Mouse (Mus musculus) heart, embryonic 13.5 days (tissue): ENCODE data around the gene Creb3. TPM values are rescaled to one million over a fixed set of nuclear protein-coding genes. Genes with fewer than 3 reads are reported as not detected.
A peak's percentile ranks its signal among the peaks of the same experiment; 100 is the strongest.

ENCODE experiments used
- ATAC-seq: fragments of 200-750 bp; cut with Nextera tagmentation; 2 replicates; pipeline ENCODE4 v1.8.0; 2017; ENCODE audit warnings: moderate TSS enrichment; ENCODE audit not compliant: insufficient number of reproducible peaks, low FRiP score, low TSS enrichment; ENCODE audit errors: extremely low read depth
- H3K27ac ChIP-seq: fragments of 300-500 bp; sonication (generic); replicated peaks from 2 replicates; pipeline ENCODE4 v1.5.1; 2015; ENCODE audit warnings: moderate library complexity, mild to moderate bottlenecking, inconsistent platforms
- H3K27me3 ChIP-seq: fragments of 300-500 bp; sonication (generic); replicated peaks from 2 replicates; pipeline ENCODE4 v1.6.1; 2015; ENCODE audit warnings: mild to moderate bottlenecking, inconsistent platforms
- H3K36me3 ChIP-seq: fragments of 300-500 bp; sonication (generic); 2 replicates; pipeline ENCODE4 v1.6.1; 2015; ENCODE audit warnings: mild to moderate bottlenecking, inconsistent platforms
- H3K4me1 ChIP-seq: fragments of 300-500 bp; sonication (generic); 2 replicates; pipeline ENCODE4 v1.6.1; 2015; ENCODE audit warnings: inconsistent platforms
- H3K4me2 ChIP-seq: fragments of 300-500 bp; sonication (generic); 2 replicates; pipeline ENCODE4 v1.6.1; 2015; ENCODE audit warnings: inconsistent platforms, mild to moderate bottlenecking, moderate library complexity
- H3K4me3 ChIP-seq: fragments of 300-500 bp; sonication (generic); 2 replicates; pipeline ENCODE4 v1.5.1; 2015; ENCODE audit warnings: moderate library complexity, mild to moderate bottlenecking, inconsistent platforms
- H3K9ac ChIP-seq: fragments of 300-500 bp; sonication (generic); 2 replicates; pipeline ENCODE4 v1.6.1; 2015; ENCODE audit warnings: inconsistent platforms, mild to moderate bottlenecking, moderate library complexity
- H3K9me3 ChIP-seq: fragments of 300-500 bp; sonication (generic); 2 replicates; pipeline ENCODE4 v1.6.1; 2016; ENCODE audit warnings: inconsistent platforms
- WGBS: fragments of 180-500 bp; shearing (Covaris S2); methylation state at CpG from one replicate; pipeline ENCODE4 v1.1.7; 2015; ENCODE audit warnings: mixed read lengths; 5-methylcytosine and 5-hydroxymethylcytosine counted together
- polyA plus RNA-seq: library from polyadenylated mRNA; unstranded; fragments of >200 nt; fragmentation: Nextera tagmentation; extraction: Ambion mirVana; gene quantifications from 2 replicates; pipeline ENCODE4 v1.2.1, GENCODE M21; 2015

Creb3 gene
- polyA plus RNA-seq, 1 experiment from 2014 or later = 59.1 TPM

DNA sequence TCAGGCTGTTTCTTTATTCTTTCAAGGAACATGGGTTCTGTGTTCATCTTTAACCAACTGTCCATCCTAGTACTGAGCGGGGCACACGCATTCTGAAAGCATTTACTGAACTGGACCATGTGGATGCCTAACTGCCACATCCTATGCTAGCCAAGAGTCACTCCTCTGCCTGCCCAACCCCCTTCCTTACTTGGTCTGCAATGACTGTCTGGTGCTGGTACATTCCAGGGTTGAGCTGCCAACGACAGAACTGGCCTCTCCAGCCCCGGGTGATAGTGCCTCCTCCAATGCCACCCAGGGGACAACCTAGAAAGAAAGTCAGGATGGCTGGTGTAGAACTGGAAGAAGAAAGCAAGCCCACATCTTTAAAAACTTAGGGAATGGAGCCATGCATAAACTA lies 11.4 kb downstream of the Creb3 start:
- Histone ChIP-seq H3K4me1 (peaks cover 33% of the 10 kb centered on the region), H3K4me3 (no peak overlapping the region), H3K36me3 (peaks cover 58% of the 10 kb centered on the region), H3K4me2 (no peak overlapping the region), H3K27me3 (no peaks in the 10 kb centered on the region), H3K9ac (no peak overlapping the region), H3K9me3 (no peaks in the 10 kb centered on the region), H3K27ac (no peak overlapping the region)
- no peak for ATAC-seq
- WGBS = 75% methylated on average over 4 of the region's 4 CpGs

DNA sequence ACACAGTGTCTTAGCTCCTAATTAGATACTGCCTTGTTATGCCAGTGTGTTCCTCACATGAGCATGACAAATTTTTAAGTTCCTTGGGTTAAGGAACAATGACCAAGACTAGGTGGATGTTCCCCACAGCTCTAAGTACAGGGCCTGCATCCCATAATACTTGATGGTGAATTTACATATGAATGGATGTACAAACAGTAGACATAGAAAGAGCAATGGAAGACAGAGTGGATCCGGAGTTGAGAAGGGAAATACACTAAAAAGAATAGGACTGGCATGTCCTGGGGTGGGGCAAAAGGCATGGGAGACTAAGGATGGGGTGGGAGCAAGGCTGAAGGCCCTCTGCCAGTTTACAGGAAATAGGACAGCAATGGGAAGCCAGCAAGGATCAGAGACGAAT lies 13.2 kb downstream of the Creb3 start:
- no peak overlapping the region for H3K9ac ChIP-seq
- H3K4me3 ChIP-seq = no peak overlapping the region
- no peak overlapping the region for H3K4me2 ChIP-seq
- ATAC-seq = no peak
- H3K4me1 ChIP-seq = peaks cover 43% of the 10 kb centered on the region
- H3K27me3 ChIP-seq = no peaks in the 10 kb centered on the region
- H3K27ac ChIP-seq = no peak overlapping the region
- peaks cover 44% of the 10 kb centered on the region for H3K36me3 ChIP-seq
- 52% methylated on average over 2 of the region's 2 CpGs for WGBS
- H3K9me3 ChIP-seq = no peaks in the 10 kb centered on the region

DNA sequence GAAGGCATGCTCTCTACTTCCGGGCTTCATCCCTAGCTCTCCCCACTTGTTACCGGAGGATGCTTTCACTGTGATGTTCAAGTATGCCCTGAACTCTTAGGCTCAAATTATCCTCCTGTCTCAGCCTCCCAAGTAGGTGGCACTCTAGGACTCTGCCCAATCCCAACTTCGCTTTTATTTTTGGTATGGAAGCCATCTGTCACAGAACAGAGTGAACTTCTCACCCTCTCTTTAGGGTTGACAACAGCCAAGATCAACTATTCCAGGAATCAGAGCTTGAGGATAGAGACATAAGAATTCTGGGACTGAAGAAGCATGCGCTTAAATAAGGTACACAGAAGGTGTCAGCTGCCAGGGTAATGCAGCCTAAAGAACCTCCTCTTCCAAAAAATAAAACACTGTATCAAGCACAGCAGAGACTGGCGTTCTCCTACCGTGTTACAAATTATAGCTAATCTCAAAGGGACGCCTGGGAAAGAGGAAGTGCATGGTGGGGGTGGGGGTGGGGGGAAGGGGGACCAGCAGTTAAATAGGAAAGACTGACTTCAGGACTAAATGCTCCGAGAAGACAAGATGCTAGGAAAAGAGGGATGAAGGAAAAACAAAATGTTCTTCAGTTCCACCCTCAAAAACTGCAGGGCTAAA lies 15.2 kb downstream of the Creb3 start:
- Histone ChIP-seq H3K4me1 (peaks cover 43% of the 10 kb centered on the region), H3K27ac (0 out of 2 replicates have a peak overlapping the region, but pooled peaks have one; percentile 93), H3K9me3 (no peaks in the 10 kb centered on the region), H3K9ac (peak overlapping the region; percentile 95), H3K27me3 (no peaks in the 10 kb centered on the region), H3K4me2 (peak overlapping the region; percentile 98), H3K36me3 (peaks cover 44% of the 10 kb centered on the region), H3K4me3 (peak overlapping the region; percentile 90)
- ATAC-seq = no peak
- 31% methylated on average over 8 of the region's 8 CpGs for WGBS

DNA sequence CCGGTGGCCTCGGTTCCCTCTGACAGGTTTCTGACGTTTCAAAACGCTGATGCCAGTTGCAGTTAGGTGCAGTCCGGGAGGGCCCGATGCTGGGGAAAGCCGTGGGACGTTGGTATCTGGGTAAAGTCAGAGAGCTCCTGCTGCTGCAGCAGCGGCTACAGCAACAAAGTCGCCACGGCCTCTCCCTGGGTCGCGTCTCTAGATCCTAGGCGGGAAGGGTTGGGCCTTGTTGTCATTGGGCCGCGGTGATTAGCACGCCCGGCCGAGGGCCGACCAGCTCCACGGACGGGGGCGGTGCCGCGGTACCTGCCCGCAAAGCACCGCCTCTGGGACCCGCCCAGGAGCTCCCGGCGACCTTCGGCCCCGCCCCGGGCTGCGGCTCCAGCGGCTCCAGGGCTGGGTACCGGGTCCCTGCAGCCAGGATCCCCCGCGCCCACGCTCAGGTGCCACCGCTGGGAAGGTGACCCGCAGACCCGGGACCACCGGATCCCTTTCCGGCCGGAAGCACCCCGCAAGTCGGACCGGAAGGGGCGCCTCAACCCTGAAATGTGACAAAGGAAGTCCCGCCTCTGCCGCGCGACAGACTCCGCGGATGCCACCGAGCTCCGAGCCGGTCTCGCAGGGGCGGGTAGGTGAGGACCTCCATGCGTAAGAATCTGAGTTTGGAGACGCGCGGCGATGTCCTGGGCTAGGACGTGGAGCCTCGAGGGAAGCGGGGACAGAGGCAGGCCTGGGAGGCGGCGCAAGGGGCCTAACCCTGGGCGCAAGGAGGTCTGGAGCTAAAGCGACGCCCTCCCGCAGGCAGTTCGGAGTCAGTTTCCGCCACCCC lies 16.5 kb downstream of the Creb3 start, which contains the start of the genes Rgp1 and Gba2:
TSS of gene Rgp1 (plus strand) at position 340 of the 829 bp plus-strand sequence.
TSS of gene Gba2 (minus strand) at position 498 of the 829 bp plus-strand sequence.
- Histone ChIP-seq H3K36me3 (peaks cover 44% of the 10 kb centered on the region), H3K9me3 (no peaks in the 10 kb centered on the region), H3K4me2 (peak within 1 kb of the TSS; percentile 98), H3K4me3 (peak within 1 kb of the TSS; percentile 90), H3K9ac (peak within 1 kb of the TSS; percentile 95), H3K4me1 (peaks cover 43% of the 10 kb centered on the region), H3K27ac (peak within 1 kb of the TSS; percentile 93), H3K27me3 (no peaks in the 10 kb centered on the region)
- peak; percentile 88 for ATAC-seq
- under 1% methylated on average over 76 of the region's 76 CpGs for WGBS

DNA sequence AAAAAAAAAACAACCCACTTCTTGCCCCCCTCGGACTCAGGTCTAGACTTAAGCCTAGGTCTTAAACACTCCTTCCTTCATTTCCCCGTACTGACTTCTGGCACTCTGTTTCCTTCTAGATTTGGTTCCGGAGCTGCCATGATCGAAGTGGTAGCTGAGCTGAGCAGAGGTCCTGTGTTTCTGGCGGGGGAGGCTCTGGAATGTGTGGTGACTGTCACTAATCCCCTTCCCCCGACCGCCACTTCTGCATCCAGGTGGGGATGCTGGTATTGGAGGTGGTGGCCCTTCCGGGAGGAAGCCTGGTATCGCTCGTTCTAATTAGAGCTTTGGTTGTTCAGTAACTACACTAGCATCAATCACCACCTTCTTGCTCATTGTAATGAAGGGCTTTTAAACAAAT lies 17.1 kb downstream of the Creb3 start:
- H3K27me3 ChIP-seq = no peaks in the 10 kb centered on the region
- 5% methylated on average over 10 of the region's 10 CpGs for WGBS
- H3K36me3 ChIP-seq = peaks cover 44% of the 10 kb centered on the region

DNA sequence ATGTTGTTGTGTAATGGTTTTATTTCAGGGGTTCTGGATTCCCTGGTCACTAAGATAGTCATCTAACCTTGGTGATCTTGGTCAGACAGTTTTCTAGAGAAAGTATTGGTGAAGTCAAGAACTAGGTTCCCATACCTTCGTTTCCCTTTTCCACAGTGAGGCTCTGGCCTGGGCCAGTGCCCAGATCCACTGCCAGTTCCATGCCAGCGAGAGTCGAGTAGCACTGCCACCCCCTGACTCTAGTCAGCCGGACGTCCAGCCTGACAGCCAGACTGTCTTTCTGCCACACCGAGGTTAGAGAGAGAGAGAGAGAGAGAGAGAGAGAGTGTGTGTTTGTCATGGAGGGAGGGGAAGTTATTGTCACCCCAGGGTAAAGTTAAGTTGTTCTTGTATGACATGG lies 17.6 kb downstream of the Creb3 start:
- H3K4me3 ChIP-seq = peak overlapping the region; percentile 90

More for the DNA sequence above, 17.1 kb downstream of the Creb3 start:
- Histone ChIP-seq H3K4me3 (peak overlapping the region; percentile 90), H3K4me2 (peak overlapping the region; percentile 98), H3K9ac (peak overlapping the region; percentile 95), H3K4me1 (peaks cover 49% of the 10 kb centered on the region), H3K9me3 (no peaks in the 10 kb centered on the region), H3K27ac (peak overlapping the region; percentile 93)
- ATAC-seq = no peak

DNA sequence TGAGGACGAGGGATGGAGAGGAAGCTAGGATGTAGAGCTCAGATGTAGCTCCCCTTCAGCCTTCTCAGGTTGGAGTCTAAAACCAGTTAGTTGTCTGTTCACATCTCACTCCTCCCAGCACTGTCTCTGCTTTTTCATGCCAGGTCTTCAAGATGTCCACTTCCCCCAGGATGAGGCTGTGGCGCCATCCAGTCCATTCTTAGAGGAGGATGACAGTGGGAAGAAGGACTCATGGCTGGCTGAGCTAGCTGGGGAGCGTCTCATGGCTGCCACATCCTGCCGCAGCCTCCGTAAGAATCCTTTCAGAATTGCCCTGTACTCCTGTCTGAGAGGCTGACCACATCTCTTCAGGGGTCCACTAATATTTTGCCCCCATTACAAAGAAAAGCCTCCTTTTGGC lies 18.6 kb downstream of the Creb3 start:
- Histone ChIP-seq H3K4me1 (peaks cover 52% of the 10 kb centered on the region), H3K4me2 (no peak overlapping the region), H3K4me3 (no peak overlapping the region), H3K36me3 (peaks cover 49% of the 10 kb centered on the region), H3K9ac (no peak overlapping the region), H3K27me3 (no peaks in the 10 kb centered on the region), H3K9me3 (no peaks in the 10 kb centered on the region), H3K27ac (no peak overlapping the region)
- no peak for ATAC-seq
- WGBS = 87% methylated on average over 5 of the region's 5 CpGs

More for the DNA sequence above, 17.6 kb downstream of the Creb3 start:
- Histone ChIP-seq H3K4me1 (peaks cover 53% of the 10 kb centered on the region), H3K4me2 (peak overlapping the region; percentile 98), H3K27me3 (no peaks in the 10 kb centered on the region), H3K27ac (no peak overlapping the region; the same call in 1 of the 2 replicates), H3K9me3 (no peaks in the 10 kb centered on the region), H3K36me3 (peaks cover 47% of the 10 kb centered on the region), H3K9ac (peak overlapping the region; percentile 95)
- WGBS = 84% methylated on average over 6 of the region's 6 CpGs
- ATAC-seq = no peak

DNA sequence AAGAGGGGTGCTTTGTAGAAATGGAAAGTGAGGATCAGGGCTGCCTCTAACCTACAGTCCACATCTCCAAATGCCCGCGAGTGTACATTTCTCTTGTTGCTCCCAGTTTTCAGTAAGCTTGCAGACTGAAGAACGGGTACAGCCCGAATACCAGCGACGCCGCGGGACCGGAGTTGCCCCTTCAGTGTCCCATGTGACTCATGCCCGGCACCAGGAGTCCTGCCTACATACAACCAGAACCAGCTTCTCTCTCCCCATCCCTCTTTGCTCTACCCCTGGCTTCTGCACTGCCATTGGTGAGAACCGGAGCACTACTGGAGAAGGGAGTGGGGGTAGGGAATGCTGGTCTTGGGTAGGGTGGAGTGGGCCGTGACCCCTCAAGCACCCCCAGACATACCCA lies 19.2 kb downstream of the Creb3 start:
- Histone ChIP-seq H3K36me3 (peaks cover 49% of the 10 kb centered on the region), H3K4me1 (peaks cover 49% of the 10 kb centered on the region), H3K9me3 (no peaks in the 10 kb centered on the region), H3K4me3 (no peak overlapping the region), H3K4me2 (no peak overlapping the region), H3K27ac (no peak overlapping the region), H3K27me3 (no peaks in the 10 kb centered on the region), H3K9ac (no peak overlapping the region)
- ATAC-seq = no peak
- 93% methylated on average over 12 of the region's 12 CpGs for WGBS

DNA sequence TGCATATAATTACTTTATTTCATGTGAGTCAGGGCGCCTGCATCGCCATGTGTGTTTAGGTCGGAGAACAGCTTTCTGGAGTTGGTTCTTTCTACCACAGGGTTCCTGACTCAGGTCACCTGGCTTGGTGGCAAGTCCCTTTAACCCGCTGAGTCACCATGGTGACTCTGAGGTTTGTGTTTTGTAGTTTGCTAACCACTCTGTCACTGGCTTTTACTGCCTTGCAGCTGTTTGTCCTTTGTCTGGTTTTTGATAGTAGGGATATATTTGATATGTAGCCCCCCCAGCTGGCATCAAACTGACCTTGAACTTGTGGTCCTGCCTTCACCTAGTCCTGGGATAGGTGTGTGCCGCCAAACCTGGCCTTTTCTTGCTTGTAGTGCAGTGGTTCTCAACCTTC lies 20.1 kb downstream of the Creb3 start:
- H3K9me3 ChIP-seq = no peaks in the 10 kb centered on the region
- peaks cover 41% of the 10 kb centered on the region for H3K4me1 ChIP-seq
- H3K36me3 ChIP-seq = peaks cover 49% of the 10 kb centered on the region
- no peak overlapping the region for H3K4me3 ChIP-seq
- no peak overlapping the region for H3K4me2 ChIP-seq
- no peak for ATAC-seq
- WGBS = 89% methylated on average over 5 of the region's 5 CpGs
- no peak overlapping the region for H3K27ac ChIP-seq
- no peak overlapping the region for H3K9ac ChIP-seq
- H3K27me3 ChIP-seq = no peaks in the 10 kb centered on the region

DNA sequence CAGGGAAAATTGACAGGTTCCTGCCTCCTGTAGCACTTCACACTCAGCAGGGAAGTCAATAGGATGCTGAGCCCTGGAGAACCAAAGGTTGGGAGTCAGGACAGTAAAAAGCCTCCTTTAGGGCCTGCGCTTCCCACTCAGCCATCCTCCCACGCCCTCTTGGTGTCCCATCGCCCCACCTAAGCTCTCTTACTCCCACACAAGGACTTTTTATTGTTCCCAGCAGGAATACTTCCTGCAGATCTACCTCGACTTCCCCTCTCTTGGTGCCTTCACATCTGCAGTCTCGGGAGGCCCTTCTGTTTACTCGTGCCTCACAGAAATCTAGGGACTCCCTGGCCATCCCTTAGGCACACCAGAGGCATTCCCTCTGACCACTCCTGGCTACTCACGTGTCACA lies 21.3 kb downstream of the Creb3 start:
- no peak for ATAC-seq
- no peak overlapping the region for H3K9ac ChIP-seq
- H3K9me3 ChIP-seq = no peaks in the 10 kb centered on the region
- H3K4me2 ChIP-seq = no peak overlapping the region
- H3K27me3 ChIP-seq = no peaks in the 10 kb centered on the region
- H3K4me1 ChIP-seq = peaks cover 42% of the 10 kb centered on the region
- H3K36me3 ChIP-seq = peaks cover 49% of the 10 kb centered on the region
- H3K27ac ChIP-seq = no peak overlapping the region
- 65% methylated on average over 7 of the region's 7 CpGs for WGBS
- H3K4me3 ChIP-seq = no peak overlapping the region

DNA sequence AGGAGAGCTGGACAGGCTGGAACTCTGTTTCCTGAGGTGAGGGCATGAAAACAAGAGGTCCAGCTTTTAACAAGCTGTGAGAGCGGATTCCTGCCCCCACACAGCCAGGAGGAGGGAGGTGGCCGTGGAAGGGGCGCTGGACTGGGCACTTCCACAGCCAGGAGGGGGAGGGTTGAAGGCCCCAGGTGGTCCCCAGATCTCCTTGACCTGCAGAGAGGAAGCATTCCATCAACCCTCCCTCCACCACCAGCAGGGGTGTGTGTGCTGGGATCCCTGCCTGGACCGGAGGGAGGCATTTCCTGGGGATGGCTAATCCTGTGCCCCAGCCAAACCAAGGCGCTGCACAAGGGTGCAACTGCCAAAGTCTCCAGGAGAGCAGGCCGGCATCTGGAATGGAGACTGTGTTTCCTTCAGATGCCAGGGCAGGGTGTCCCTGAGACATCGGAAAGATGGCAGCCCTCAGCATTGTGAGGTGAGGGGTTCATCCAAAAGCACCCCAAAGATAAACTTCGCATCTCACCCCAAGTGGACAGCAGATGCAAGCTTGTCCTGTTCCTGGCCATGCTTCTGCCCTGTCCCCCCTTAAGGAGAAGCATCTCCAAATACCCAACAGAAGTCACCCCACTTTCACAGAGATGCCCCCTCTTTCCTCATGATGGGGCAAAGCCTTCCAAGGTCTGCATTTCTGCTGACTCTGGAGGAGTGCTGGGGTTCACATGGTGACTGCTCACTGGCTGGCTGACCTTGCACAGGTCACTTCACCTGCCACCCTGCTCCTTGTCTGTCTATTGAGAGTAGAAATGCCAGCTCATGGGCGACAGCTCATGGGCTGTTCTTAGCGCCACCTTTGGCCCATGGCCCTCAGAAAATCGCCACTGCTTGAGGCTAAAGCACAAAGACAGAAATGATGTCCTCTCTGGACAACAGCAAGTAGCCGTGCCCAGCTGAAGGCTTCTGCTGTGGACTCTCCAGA lies 22.6 kb downstream of the Creb3 start, which contains the start of gene Msmp:
TSS of gene Msmp (minus strand) at position 51 of the 973 bp plus-strand sequence.
- H3K27ac ChIP-seq = no peak within 1 kb of the TSS
- no peak within 1 kb of the TSS for H3K4me2 ChIP-seq
- no peak within 1 kb of the TSS for H3K4me3 ChIP-seq
- H3K9ac ChIP-seq = no peak within 1 kb of the TSS
- WGBS = 53% methylated on average over 12 of the region's 12 CpGs
- no peak for ATAC-seq
- no peaks in the 10 kb centered on the region for H3K27me3 ChIP-seq
- H3K4me1 ChIP-seq = peaks cover 37% of the 10 kb centered on the region
- H3K9me3 ChIP-seq = no peaks in the 10 kb centered on the region
- peaks cover 49% of the 10 kb centered on the region for H3K36me3 ChIP-seq
